Mouse (Mus musculus) MEL (cell line): ENCODE measurements around the gene Rnf115. TPM values are rescaled to one million over a fixed set of nuclear protein-coding genes. Genes with fewer than 3 reads are reported as not detected.

Source experiments
- DNase-seq: peaks from one replicate; pipeline ENCODE4 v3.0.0; 2011; ENCODE audit warnings: low read depth, low spot score
- H3K27ac ChIP-seq: 2 replicates; pipeline ENCODE4 v1.5.1; 2012; ENCODE audit warnings: low read depth, mild to moderate bottlenecking, control low read depth, low read length, moderate library complexity; ENCODE audit not compliant: control insufficient read depth
- H3K27me3 ChIP-seq, 2 experiments: fragments of 150-350 bp in 1 of 2; sonication (generic) in 1 of 2; 2 replicates each; pipeline ENCODE4 v1.6.1; 2012; ENCODE audit warnings: low read length in 2 of 2, mild to moderate bottlenecking in 2 of 2, improper control_type of control experiment in 1 of 2, moderate library complexity in 1 of 2; ENCODE audit not compliant: insufficient read depth in 2 of 2, control insufficient read depth in 1 of 2
- H3K36me3 ChIP-seq, 2 experiments: 2 replicates each; pipeline ENCODE4 v1.6.1; 2012 to 2014; ENCODE audit warnings: low read length in 2 of 2, improper control_type of control experiment in 1 of 2, inconsistent platforms in 1 of 2, mild to moderate bottlenecking in 1 of 2; ENCODE audit not compliant: insufficient read depth in 2 of 2, control insufficient read depth in 1 of 2
- H3K4me1 ChIP-seq, 2 experiments: fragments of 150-350 bp in 1 of 2; sonication (generic) in 1 of 2; 2 replicates each; pipeline ENCODE4 v1.6.1; 2012; ENCODE audit warnings: low read length in 2 of 2, improper control_type of control experiment in 1 of 2, mild to moderate bottlenecking in 1 of 2; ENCODE audit not compliant: insufficient read depth in 2 of 2, control insufficient read depth in 1 of 2
- H3K4me3 ChIP-seq, 2 experiments: fragments of 150-350 bp in 1 of 2; sonication (generic) in 1 of 2; 2 replicates each; pipeline ENCODE4 v1.5.1; 2012; ENCODE audit warnings: low read depth in 2 of 2, low read length in 2 of 2, mild to moderate bottlenecking in 2 of 2, moderate library complexity in 2 of 2, control low read depth in 1 of 2, improper control_type of control experiment in 1 of 2; ENCODE audit not compliant: control insufficient read depth in 1 of 2, insufficient read depth in 1 of 2
- H3K79me2 ChIP-seq: 2 replicates; pipeline ENCODE4 v1.6.1; 2012; ENCODE audit warnings: mild to moderate bottlenecking, low read length, moderate library complexity; ENCODE audit not compliant: control insufficient read depth, poor library complexity, insufficient read depth
- H3K9ac ChIP-seq: 2 replicates; pipeline ENCODE4 v1.6.1; 2012; ENCODE audit warnings: low read depth, mild to moderate bottlenecking, control low read depth, low read length, moderate library complexity; ENCODE audit not compliant: control insufficient read depth, poor library complexity, severe bottlenecking
- H3K9me3 ChIP-seq: fragments of 150-350 bp; sonication (generic); replicated peaks from 2 replicates; pipeline ENCODE4 v1.6.1; 2012; ENCODE audit warnings: mild to moderate bottlenecking, low read length, improper control_type of control experiment, moderate library complexity; ENCODE audit not compliant: insufficient read depth
- BHLHE40 ChIP-seq: IDR thresholded peaks from 2 replicates; pipeline ENCODE4 v1.6.1; 2012; ENCODE audit warnings: low read depth, mild to moderate bottlenecking, inconsistent platforms, low read length, improper control_type of control experiment, borderline replicate concordance
- CHD1 ChIP-seq: IDR thresholded peaks from 2 replicates; pipeline ENCODE4 v1.6.1; 2012; ENCODE audit warnings: low read depth, mild to moderate bottlenecking, inconsistent platforms, low read length, improper control_type of control experiment
- CHD2 ChIP-seq: IDR thresholded peaks from 2 replicates; pipeline ENCODE4 v1.6.1; 2011; ENCODE audit warnings: low read length, improper control_type of control experiment
- CTCF ChIP-seq, 3 experiments: IDR thresholded peaks in 2 of 3; conservative IDR thresholded peaks in 1 of 3; 2 replicates each; pipeline ENCODE4 v1.5.1; 2011 to 2012; ENCODE audit warnings: low read length in 3 of 3, low read depth in 2 of 3, mild to moderate bottlenecking in 2 of 3, improper control_type of control experiment in 1 of 3, inconsistent platforms in 1 of 3, mixed read lengths in 1 of 3, moderate library complexity in 1 of 3; ENCODE audit not compliant: control insufficient read depth in 1 of 3, insufficient read depth in 1 of 3, poor library complexity in 1 of 3, severe bottlenecking in 1 of 3
- ELF1 ChIP-seq: IDR thresholded peaks from 2 replicates; pipeline ENCODE4 v1.6.1; 2014; ENCODE audit warnings: low read depth, mild to moderate bottlenecking, inconsistent platforms, low read length, improper control_type of control experiment, moderate library complexity
- EP300 ChIP-seq, 2 experiments: IDR thresholded peaks; 2 replicates each; pipeline ENCODE4 v1.6.1; 2011; ENCODE audit warnings: improper control_type of control experiment in 2 of 2, low read length in 2 of 2, low read depth in 1 of 2, mild to moderate bottlenecking in 1 of 2
- ETS1 ChIP-seq: IDR thresholded peaks from 2 replicates; pipeline ENCODE4 v1.6.1; 2012; ENCODE audit warnings: low read depth, mild to moderate bottlenecking, inconsistent platforms, low read length, improper control_type of control experiment, moderate library complexity
- HCFC1 ChIP-seq: IDR thresholded peaks from 2 replicates; pipeline ENCODE4 v1.6.1; 2012; ENCODE audit warnings: low read depth, mild to moderate bottlenecking, inconsistent platforms, low read length, improper control_type of control experiment, moderate library complexity
- JUND ChIP-seq: IDR thresholded peaks from 2 replicates; pipeline ENCODE4 v1.6.1; 2011; ENCODE audit warnings: low read depth, mild to moderate bottlenecking, improper control_type of control experiment, low read length
- KAT2A ChIP-seq: conservative IDR thresholded peaks from 2 replicates; pipeline ENCODE4 v1.6.1; 2012; ENCODE audit warnings: low read depth, low read length, improper control_type of control experiment, inconsistent platforms
- MAX ChIP-seq: IDR thresholded peaks from 2 replicates; pipeline ENCODE4 v1.6.1; 2011; ENCODE audit warnings: low read length, improper control_type of control experiment
- MAZ ChIP-seq: IDR thresholded peaks from 2 replicates; pipeline ENCODE4 v1.6.1; 2012; ENCODE audit warnings: low read depth, mild to moderate bottlenecking, inconsistent platforms, low read length, improper control_type of control experiment
- MXI1 ChIP-seq: IDR thresholded peaks from 2 replicates; pipeline ENCODE4 v1.6.1; 2011; ENCODE audit warnings: mild to moderate bottlenecking, low read depth, low read length, improper control_type of control experiment
- MYB ChIP-seq: IDR thresholded peaks from 2 replicates; pipeline ENCODE4 v1.6.1; 2011; ENCODE audit warnings: mild to moderate bottlenecking, low read depth, low read length, improper control_type of control experiment
- MYC ChIP-seq: IDR thresholded peaks from 2 replicates; pipeline ENCODE4 v1.6.1; 2011; ENCODE audit warnings: low read depth, mild to moderate bottlenecking, low read length, improper control_type of control experiment, moderate library complexity
- NELFE ChIP-seq: IDR thresholded peaks from 2 replicates; pipeline ENCODE4 v1.6.1; 2011; ENCODE audit warnings: low read depth, low read length, improper control_type of control experiment
- NRF1 ChIP-seq: IDR thresholded peaks from 2 replicates; pipeline ENCODE4 v1.6.1; 2014; ENCODE audit warnings: low read depth, mild to moderate bottlenecking, inconsistent platforms, low read length, improper control_type of control experiment, moderate library complexity; ENCODE audit not compliant: poor library complexity, insufficient read depth, severe bottlenecking
- POLR2A ChIP-seq, 2 experiments: IDR thresholded peaks; 2 replicates each; pipeline ENCODE4 v1.6.1; 2011 to 2012; ENCODE audit warnings: low read length in 2 of 2, mild to moderate bottlenecking in 2 of 2, control low read depth in 1 of 2, improper control_type of control experiment in 1 of 2, low read depth in 1 of 2, moderate library complexity in 1 of 2; ENCODE audit not compliant: control insufficient read depth in 1 of 2, insufficient read depth in 1 of 2, poor library complexity in 1 of 2
- POLR2AphosphoS2 ChIP-seq: IDR thresholded peaks from 2 replicates; pipeline ENCODE4 v1.6.1; 2011; ENCODE audit warnings: low read length, improper control_type of control experiment
- RAD21 ChIP-seq: IDR thresholded peaks from 2 replicates; pipeline ENCODE4 v1.6.1; 2011; ENCODE audit warnings: mild to moderate bottlenecking, low read depth, low read length, improper control_type of control experiment
- RCOR1 ChIP-seq: IDR thresholded peaks from 2 replicates; pipeline ENCODE4 v1.6.1; 2012; ENCODE audit warnings: low read depth, mild to moderate bottlenecking, inconsistent platforms, low read length, improper control_type of control experiment
- SIN3A ChIP-seq: IDR thresholded peaks from 2 replicates; pipeline ENCODE4 v1.6.1; 2012; ENCODE audit warnings: low read length, improper control_type of control experiment, inconsistent platforms
- SMC3 ChIP-seq: IDR thresholded peaks from 2 replicates; pipeline ENCODE4 v1.6.1; 2011; ENCODE audit warnings: low read depth, low read length, improper control_type of control experiment
- TAL1 ChIP-seq: IDR thresholded peaks from 2 replicates; pipeline ENCODE4 v1.6.1; 2012; ENCODE audit warnings: mild to moderate bottlenecking, inconsistent platforms, low read length, moderate library complexity, mixed read lengths
- TCF12 ChIP-seq: IDR thresholded peaks from 2 replicates; pipeline ENCODE4 v1.6.1; 2014; ENCODE audit warnings: low read depth, mild to moderate bottlenecking, inconsistent platforms, low read length, improper control_type of control experiment, moderate library complexity
- ZC3H11A ChIP-seq: IDR thresholded peaks from 2 replicates; pipeline ENCODE4 v1.6.1; 2012; ENCODE audit warnings: low read depth, mild to moderate bottlenecking, inconsistent platforms, low read length, improper control_type of control experiment
- ZKSCAN1 ChIP-seq: IDR thresholded peaks from 2 replicates; pipeline ENCODE4 v1.6.1; 2012; ENCODE audit warnings: low read depth, mild to moderate bottlenecking, inconsistent platforms, low read length, improper control_type of control experiment, moderate library complexity
- ZMIZ1 ChIP-seq: IDR thresholded peaks from 2 replicates; pipeline ENCODE4 v1.6.1; 2012; ENCODE audit warnings: low read depth, mild to moderate bottlenecking, inconsistent platforms, low read length, improper control_type of control experiment, moderate library complexity
- ZNF384 ChIP-seq: IDR thresholded peaks from 2 replicates; pipeline ENCODE4 v1.6.1; 2012; ENCODE audit warnings: low read depth, mild to moderate bottlenecking, inconsistent platforms, low read length, improper control_type of control experiment
- polyA plus RNA-seq, 2 experiments: library from polyadenylated mRNA; stranded (reverse) in 1 of 2; unstranded in 1 of 2; fragments of >175 nt in 1 of 2; fragments of >200 nt in 1 of 2; gene quantifications; 2 replicates each; pipeline versions ENCODE4 v1.2.1 to v1.2.4; 2012; ENCODE audit warnings: low replicate concordance in 2 of 2, low read depth in 1 of 2; ENCODE audit not compliant: insufficient read length in 2 of 2, insufficient read depth in 1 of 2, missing spikeins in 1 of 2
- total RNA-seq: library from RNA; depleted of rRNA; stranded (reverse); fragments of 300-350 nt; gene quantifications from 2 replicates; pipeline ENCODE4 v1.2.3, GENCODE M21; 2012

The Rnf115 gene
- total and polyA plus RNA-seq, 3 experiments = 43.2 to 71.8 (median 66.1) TPM

DNA sequence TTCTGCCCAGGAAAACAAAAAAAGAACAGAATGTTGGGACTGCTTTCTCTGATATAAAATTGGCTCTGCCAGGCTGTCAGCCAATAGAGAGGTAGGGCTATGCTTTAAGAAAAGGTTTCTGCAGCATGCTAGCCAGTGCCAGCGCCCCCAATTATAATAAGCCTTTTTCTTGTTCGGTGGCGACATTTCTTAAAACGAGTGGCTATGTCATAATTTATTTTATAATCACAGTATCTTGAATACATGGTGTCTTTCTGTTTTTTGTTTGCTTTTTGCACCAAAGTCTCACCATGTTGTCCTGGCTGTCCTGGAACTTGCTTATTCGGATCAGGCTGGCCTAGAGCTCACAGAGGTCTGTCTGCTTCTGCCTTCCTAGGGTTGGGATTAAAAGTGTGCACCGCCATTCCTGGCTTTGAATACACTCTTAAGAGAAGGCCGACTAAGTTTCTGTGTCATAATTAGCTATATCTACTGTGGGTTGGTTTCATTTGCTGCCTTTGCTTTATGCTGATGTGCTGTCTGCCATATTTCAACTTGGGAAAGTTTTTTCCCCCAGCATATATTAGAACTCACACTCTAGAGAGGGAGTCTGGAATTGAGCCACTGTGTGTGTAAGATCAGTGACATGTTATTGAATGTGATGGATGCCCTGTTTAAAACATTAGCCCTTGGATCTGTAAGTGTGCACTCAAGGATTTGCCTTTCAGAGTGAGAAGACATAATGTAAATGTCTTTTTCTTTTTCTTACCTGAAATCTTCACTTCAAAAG, 1.4 kb downstream of the Rnf115 start:
- Histone ChIP-seq H3K4me1 (peaks cover 5 to 19% of the 10 kb centered on the region in 2 experiments), H3K9ac (peak overlapping the region; percentile 85), H3K9me3 (no peaks in the 10 kb centered on the region), H3K36me3 (peaks cover 0 to 22% of the 10 kb centered on the region in 2 experiments; a peak in 2 of 4 replicates), H3K27me3 (no peaks in the 10 kb centered on the region), H3K4me3 (peak overlapping the region; percentile 95 to 97), H3K79me2 (peaks cover 57% of the 10 kb centered on the region), H3K27ac (peak overlapping the region; percentile 77)
- DNase-seq = no peak
- TF ChIP-seq RAD21 = no peak
- no peak for TF ChIP-seq CHD2
- no peak for TF ChIP-seq ELF1
- TF ChIP-seq KAT2A = no peak
- TF ChIP-seq ETS1 = no peak
- TF ChIP-seq MAX = no peak
- no peak for TF ChIP-seq BHLHE40
- no peak for TF ChIP-seq NRF1
- TF ChIP-seq CTCF (IDR thresholded peaks at IDR 0.05 in 2 of 3, conservative IDR thresholded peaks at IDR 0.05 in 1 of 3; ENCODE audit: control insufficient read depth in 1 of 3, insufficient read depth in 1 of 3, low read depth in 2 of 3, low read length in 3 of 3, poor library complexity in 1 of 3, severe bottlenecking in 1 of 3) = peak in 1 of 3 experiments; percentile 2; a peak in 1 of 6 replicates
- TF ChIP-seq MXI1 = peak; percentile 65; the same call in 1 of the 2 replicates
- no peak for TF ChIP-seq RCOR1
- no peak for TF ChIP-seq TAL1

DNA sequence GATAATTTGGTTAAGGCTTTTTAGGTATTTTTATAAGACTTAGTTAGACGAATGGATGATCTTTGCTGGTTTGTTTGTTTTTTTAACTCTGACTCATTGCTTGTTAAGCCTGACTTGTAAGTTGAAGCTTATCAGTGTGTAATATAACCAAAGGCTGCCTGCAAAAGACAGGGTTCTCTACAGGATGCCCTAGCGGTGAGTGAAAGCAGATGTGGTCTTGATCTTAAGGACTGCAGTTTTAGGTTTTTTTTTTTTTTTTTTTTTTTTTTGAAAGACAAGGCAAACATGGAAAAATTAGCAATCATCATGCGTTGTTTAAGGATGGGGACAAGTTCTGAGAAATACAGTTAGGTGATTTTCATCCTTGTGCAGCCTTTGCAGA, 1.9 kb downstream of the Rnf115 start:
- H3K27me3 ChIP-seq = no peaks in the 10 kb centered on the region
- peak overlapping the region in 1 of 2 experiments; percentile 97; a peak in 2 of 4 replicates for H3K4me3 ChIP-seq
- peaks cover 5 to 19% of the 10 kb centered on the region in 2 experiments for H3K4me1 ChIP-seq
- peaks cover 0 to 24% of the 10 kb centered on the region in 2 experiments; a peak in 2 of 4 replicates for H3K36me3 ChIP-seq
- H3K79me2 ChIP-seq = peaks cover 57% of the 10 kb centered on the region
- no peak overlapping the region for H3K27ac ChIP-seq
- H3K9ac ChIP-seq = no peak overlapping the region; the same call in 1 of the 2 replicates
- peak; percentile 95 for DNase-seq
- no peaks in the 10 kb centered on the region for H3K9me3 ChIP-seq
- no peak for TF ChIP-seq ZC3H11A
- 0 out of 2 replicates have a peak, but pooled peaks have one; percentile 3 for TF ChIP-seq CHD1
- TF ChIP-seq HCFC1 = peak; percentile 59
- peak; percentile 99 for TF ChIP-seq ZNF384
- peak; percentile 56 to 77 for TF ChIP-seq EP300 (IDR thresholded peaks at IDR 0.05; ENCODE audit: low read depth in 1 of 2, low read length in 2 of 2)
- no peak for TF ChIP-seq POLR2A (IDR thresholded peaks at IDR 0.05; ENCODE audit: control insufficient read depth in 1 of 2, insufficient read depth in 1 of 2, low read depth in 1 of 2, low read length in 2 of 2, poor library complexity in 1 of 2)
- no peak for TF ChIP-seq POLR2AphosphoS2
- peak; percentile 82 for TF ChIP-seq MXI1
- TF ChIP-seq ZKSCAN1 = peak; percentile 74; the same call in 1 of the 2 replicates
- TF ChIP-seq MYB = no peak
- no peak for TF ChIP-seq MAX
- TF ChIP-seq JUND = 0 out of 2 replicates have a peak, but pooled peaks have one; percentile 73
- TF ChIP-seq NRF1 = no peak
- TF ChIP-seq NELFE = no peak
- TF ChIP-seq TCF12 = peak; percentile 20; the same call in 1 of the 2 replicates
- TF ChIP-seq CHD2 = no peak
- TF ChIP-seq RAD21 = no peak
- no peak for TF ChIP-seq KAT2A
- TF ChIP-seq SIN3A = peak; percentile 94
- peak; percentile 22 to 68 (median 66); a peak in 5 of 6 replicates for TF ChIP-seq CTCF (IDR thresholded peaks at IDR 0.05 in 2 of 3, conservative IDR thresholded peaks at IDR 0.05 in 1 of 3; ENCODE audit: control insufficient read depth in 1 of 3, insufficient read depth in 1 of 3, low read depth in 2 of 3, low read length in 3 of 3, poor library complexity in 1 of 3, severe bottlenecking in 1 of 3)
- TF ChIP-seq ZMIZ1 = no peak
- no peak for TF ChIP-seq MAZ
- TF ChIP-seq SMC3 = no peak
- no peak for TF ChIP-seq BHLHE40
- no peak for TF ChIP-seq MYC
